Mouse (Mus musculus) stomach, embryonic 16.5 days (tissue): Measurements from ENCODE around the gene Cfap73. TPM values are rescaled to one million over a fixed set of nuclear protein-coding genes. Genes with fewer than 3 reads are reported as not detected.
A peak's percentile ranks its signal among the peaks of the same experiment; 100 is the strongest.

Experiments used
- ATAC-seq: fragments of 200-750 bp; cut with Nextera tagmentation; 2 replicates; pipeline ENCODE4 v1.8.0; 2017; ENCODE audit warnings: moderate number of reproducible peaks, moderate TSS enrichment; ENCODE audit not compliant: insufficient read depth, low FRiP score
- H3K27ac ChIP-seq: fragments of 300-500 bp; sonication (generic); 2 replicates; pipeline ENCODE4 v1.5.1; 2014; ENCODE audit warnings: low read length
- H3K27me3 ChIP-seq: fragments of 300-500 bp; sonication (generic); 2 replicates; pipeline ENCODE4 v1.6.1; 2014; ENCODE audit warnings: low read length, control low read depth, mixed read lengths; ENCODE audit not compliant: control insufficient read depth, insufficient read depth
- H3K36me3 ChIP-seq: fragments of 300-500 bp; sonication (generic); 2 replicates; pipeline ENCODE4 v1.6.1; 2014; ENCODE audit warnings: low read length; ENCODE audit not compliant: control insufficient read depth, insufficient read depth
- H3K4me1 ChIP-seq: fragments of 300-500 bp; sonication (generic); 2 replicates; pipeline ENCODE4 v1.6.1; 2014; ENCODE audit warnings: low read length, control low read depth, mixed read lengths; ENCODE audit not compliant: control insufficient read depth, insufficient read depth
- H3K4me2 ChIP-seq: fragments of 300-500 bp; sonication (generic); 2 replicates; pipeline ENCODE4 v1.6.1; 2014; ENCODE audit warnings: low read depth, low read length, mixed read lengths
- H3K4me3 ChIP-seq: fragments of 300-500 bp; sonication (generic); replicated peaks from 2 replicates; pipeline ENCODE4 v1.5.1; 2014; ENCODE audit warnings: mild to moderate bottlenecking, low read length
- H3K9ac ChIP-seq: fragments of 300-500 bp; sonication (generic); 2 replicates; pipeline ENCODE4 v1.6.1; 2014; ENCODE audit warnings: low read length
- H3K9me3 ChIP-seq: fragments of 300-500 bp; sonication (generic); replicated peaks from 2 replicates; pipeline ENCODE4 v1.6.1; 2016; ENCODE audit warnings: low read length, control low read depth; ENCODE audit not compliant: control insufficient read depth
- WGBS: fragments of 180-500 bp; shearing (Covaris S2); extraction: QIAGEN DNeasy Blood & Tissue Kit; methylation state at CpG from one replicate; pipeline ENCODE4 v1.1.7; 2014; 5-methylcytosine and 5-hydroxymethylcytosine counted together
- polyA plus RNA-seq: library from polyadenylated mRNA; unstranded; fragments of >200 nt; fragmentation: Nextera tagmentation; extraction: Ambion mirVana; gene quantifications from 2 replicates; pipeline ENCODE4 v1.2.1, GENCODE M21; 2015

The Cfap73 gene
- polyA plus RNA-seq, 1 experiment from 2014 or later, result not detected

GRCm38 (mm10) chr5:120603515-120603914 lies 30.5 kb downstream of the Cfap73 start:
- peaks cover 5% of the 10 kb centered on the region; the same call in 1 of the 2 replicates for H3K4me1 ChIP-seq
- no peak overlapping the region for H3K27ac ChIP-seq
- no peaks in the 10 kb centered on the region for H3K36me3 ChIP-seq
- 70% methylated on average over 7 of the region's 7 CpGs for WGBS
- H3K27me3 ChIP-seq, result no peaks in the 10 kb centered on the region
- no peak overlapping the region for H3K4me2 ChIP-seq
- H3K9ac ChIP-seq, result no peak overlapping the region
- H3K4me3 ChIP-seq, result no peak overlapping the region
- ATAC-seq, result no peak
- H3K9me3 ChIP-seq, result no peaks in the 10 kb centered on the region

- Histone ChIP-seq H3K27ac (no peak overlapping the region), H3K9ac (no peak overlapping the region), H3K4me2 (no peak overlapping the region), H3K9me3 (no peaks in the 10 kb centered on the region), H3K27me3 (no peaks in the 10 kb centered on the region), H3K36me3 (no peaks in the 10 kb centered on the region), H3K4me3 (no peak overlapping the region), H3K4me1 (peaks cover 5% of the 10 kb centered on the region; the same call in 1 of the 2 replicates)
- ATAC-seq, result no peak
- WGBS, result 90% methylated on average over 12 of the region's 12 CpGs
Measured at GRCm38 (mm10) chr5:120602210-120602609, 31.8 kb downstream of the Cfap73 start.

GRCm38 (mm10) chr5:120600946-120601668 lies 32.9 kb downstream of the Cfap73 start:
- no peak for ATAC-seq
- Histone ChIP-seq H3K36me3 (no peaks in the 10 kb centered on the region), H3K27me3 (no peaks in the 10 kb centered on the region), H3K4me1 (peaks cover 5% of the 10 kb centered on the region; the same call in 1 of the 2 replicates), H3K9ac (no peak overlapping the region), H3K4me2 (no peak overlapping the region), H3K9me3 (no peaks in the 10 kb centered on the region), H3K4me3 (no peak overlapping the region), H3K27ac (no peak overlapping the region)
- 48% methylated on average over 11 of the region's 11 CpGs for WGBS

GRCm38 (mm10) chr5:120599625-120600024 lies 34.4 kb downstream of the Cfap73 start:
- Histone ChIP-seq H3K27me3 (no peaks in the 10 kb centered on the region), H3K4me3 (no peak overlapping the region), H3K9ac (no peak overlapping the region), H3K4me2 (no peak overlapping the region), H3K27ac (no peak overlapping the region), H3K9me3 (no peaks in the 10 kb centered on the region), H3K36me3 (no peaks in the 10 kb centered on the region), H3K4me1 (no peaks in the 10 kb centered on the region)
- ATAC-seq, result peak; percentile 44; the same call in 1 of the 2 replicates
- 85% methylated on average over 6 of the region's 6 CpGs for WGBS

GRCm38 (mm10) chr5:120594485-120594884 lies 39.5 kb downstream of the Cfap73 start:
- WGBS, result 84% methylated on average over 6 of the region's 6 CpGs
- Histone ChIP-seq H3K27me3 (no peaks in the 10 kb centered on the region), H3K27ac (no peak overlapping the region), H3K9ac (no peak overlapping the region), H3K4me1 (no peaks in the 10 kb centered on the region), H3K4me2 (no peak overlapping the region), H3K36me3 (no peaks in the 10 kb centered on the region), H3K4me3 (no peak overlapping the region), H3K9me3 (0 out of 2 replicates have a peak, but pooled peaks cover 8% of the 10 kb centered on the region)
- ATAC-seq, result no peak

- ATAC-seq, result no peak
- WGBS, result 68% methylated on average over 7 of the region's 7 CpGs
- Histone ChIP-seq H3K27me3 (no peaks in the 10 kb centered on the region), H3K36me3 (no peaks in the 10 kb centered on the region), H3K9me3 (0 out of 2 replicates have a peak, but pooled peaks cover 8% of the 10 kb centered on the region), H3K27ac (no peak overlapping the region), H3K4me1 (peaks cover 11% of the 10 kb centered on the region), H3K4me2 (no peak overlapping the region), H3K9ac (no peak overlapping the region), H3K4me3 (no peak overlapping the region)
Measured at GRCm38 (mm10) chr5:120592141-120592540, 41.9 kb downstream of the Cfap73 start.

- Histone ChIP-seq H3K9ac (no peak overlapping the region), H3K27me3 (no peaks in the 10 kb centered on the region), H3K36me3 (no peaks in the 10 kb centered on the region), H3K9me3 (0 out of 2 replicates have a peak, but pooled peaks cover 8% of the 10 kb centered on the region), H3K27ac (no peak overlapping the region), H3K4me3 (no peak overlapping the region), H3K4me2 (no peak overlapping the region), H3K4me1 (peaks cover 22% of the 10 kb centered on the region)
- 69% methylated on average over 16 of the region's 16 CpGs for WGBS
- no peak for ATAC-seq
Measured at GRCm38 (mm10) chr5:120590356-120591010, 43.6 kb downstream of the Cfap73 start.

GRCm38 (mm10) chr5:120588569-120589094 lies 45.4 kb downstream of the Cfap73 start, which contains the start of the genes Tpcn1 and Iqcd:
Tpcn1 (minus strand) TSS chr5:120588673.
Iqcd (plus strand) TSS chr5:120589016.
- peak within 1 kb of the TSS; percentile 88 for H3K4me2 ChIP-seq
- H3K4me3 ChIP-seq, result peak within 1 kb of the TSS; percentile 78
- no peaks in the 10 kb centered on the region for H3K36me3 ChIP-seq
- peaks cover 22% of the 10 kb centered on the region for H3K4me1 ChIP-seq
- ATAC-seq, result peak; percentile 98
- no peaks in the 10 kb centered on the region for H3K27me3 ChIP-seq
- H3K27ac ChIP-seq, result peak within 1 kb of the TSS; percentile 34
- under 1% methylated on average over 35 of the region's 35 CpGs for WGBS
- 0 out of 2 replicates have a peak, but pooled peaks cover 8% of the 10 kb centered on the region for H3K9me3 ChIP-seq
- H3K9ac ChIP-seq, result peak within 1 kb of the TSS; percentile 89
